Mouse (Mus musculus): ENCODE data around the gene Csnk1g2.

DNA sequence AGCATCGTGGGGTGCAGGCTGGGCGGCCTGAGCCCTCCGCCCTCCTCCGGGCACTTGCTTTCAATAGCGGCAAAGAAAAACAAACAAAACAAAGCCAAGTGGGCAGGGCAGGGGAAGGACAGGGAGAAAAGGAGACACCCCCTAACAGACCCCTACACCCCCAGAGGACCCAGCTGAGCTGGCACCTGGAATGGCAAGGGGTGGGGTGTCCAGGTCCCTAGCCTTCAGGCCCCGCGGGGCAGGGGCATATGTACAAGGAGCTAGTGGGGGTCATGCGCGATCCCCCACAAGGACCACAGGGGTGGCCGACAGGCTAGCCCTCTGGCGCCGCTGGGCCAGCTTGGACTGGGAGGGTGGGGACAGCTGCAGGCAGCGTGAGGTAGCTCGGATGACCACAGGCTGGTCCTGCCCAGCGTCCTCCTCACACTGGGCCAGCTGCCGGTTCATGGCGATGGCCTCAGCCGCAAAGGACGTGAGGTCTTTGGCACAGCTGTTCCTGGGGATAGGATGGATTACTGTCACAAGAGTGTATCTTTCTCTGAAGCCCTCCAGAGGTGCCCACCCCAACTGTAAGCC is 44.3 kb downstream of the Csnk1g2 start:
- TF ChIP-seq POLR2A (IDR thresholded peaks at IDR 0.05; ENCODE audit: borderline replicate concordance, insufficient read depth, low read length) = no peak
- no peak for TF ChIP-seq CTCF (IDR thresholded peaks at IDR 0.05; ENCODE audit: borderline replicate concordance, insufficient read depth, low read depth, low read length)

Measured in cerebellum, adult 2 months (tissue).